Comparison of ENCODE assay signal across 10 mouse cellular contexts in the genomic region with DNA sequence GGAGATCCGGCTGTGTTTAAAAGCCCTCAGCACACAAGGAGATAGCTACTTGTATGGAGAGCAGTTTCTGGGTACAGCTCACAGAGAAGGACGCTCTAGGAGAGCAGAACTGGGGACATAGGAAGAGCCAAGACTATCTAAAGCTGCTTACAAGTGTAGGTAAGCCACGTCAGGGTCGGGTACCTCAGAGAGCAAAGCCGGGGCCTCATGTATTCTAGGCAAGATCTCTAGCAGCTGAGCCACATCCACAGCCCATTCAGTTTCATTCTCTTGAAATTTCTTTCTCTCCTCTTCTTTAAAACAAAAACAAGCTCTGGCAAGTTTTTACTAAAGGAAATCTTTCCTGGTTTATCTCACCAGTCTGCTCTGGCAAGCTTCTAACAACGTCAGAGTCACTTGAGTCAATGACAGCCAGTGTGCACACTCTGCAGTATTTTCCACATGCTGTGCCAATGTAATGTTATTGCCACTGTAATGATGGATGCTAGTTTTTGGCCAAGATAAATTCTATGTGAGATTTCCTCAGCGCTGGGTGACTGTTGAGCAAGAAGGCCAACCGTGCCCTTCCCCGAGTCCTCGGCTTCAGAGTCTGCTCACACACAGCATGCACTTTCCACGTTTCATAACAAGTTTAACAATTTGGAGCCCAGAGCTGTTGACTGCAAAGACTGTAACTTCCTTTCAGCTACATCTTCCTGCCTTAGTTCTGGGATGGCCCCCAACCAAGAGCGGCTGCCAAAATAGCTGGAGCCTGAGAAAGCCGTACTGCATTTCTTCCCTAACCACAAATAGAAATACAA. TPM values are rescaled to one million over a fixed set of nuclear protein-coding genes. Genes with fewer than 3 reads are reported as not detected.
DNase-seq lines count a peak whose midpoint lies in the region; ATAC-seq and TF ChIP-seq lines count a peak whose summit lies in the region.
"Had no signal": no experiment of that assay in that cellular context is flagged by ENCODE, and none has a peak within 500 bp of the region (broad histone marks: within the 10 kb centered on the region; RNA-seq: fewer than 3 reads in every experiment).

No protein-coding gene starts in this region.

- no peak for TF ChIP-seq CTCF in brain, embryonic 14.5 days (IDR thresholded peaks at IDR 0.05; ENCODE audit: borderline replicate concordance, extremely low read depth, insufficient read depth, insufficient read length)
- TF ChIP-seq CTCF in lung, embryonic 14.5 days (IDR thresholded peaks at IDR 0.05; ENCODE audit: low read depth) = no peak

- H3K4me3 ChIP-seq in embryonic facial prominence, embryonic 13.5 days = no peak overlapping the region
- H3K4me3 ChIP-seq in embryonic facial prominence, embryonic 10.5 days = no peak overlapping the region
- H3K4me3 ChIP-seq in lung, embryonic 14.5 days (ENCODE audit: low read depth, low read length) = no peak overlapping the region

- TF ChIP-seq POLR2A in brain, embryonic 14.5 days (IDR thresholded peaks at IDR 0.05; ENCODE audit: borderline replicate concordance, extremely low read depth, insufficient read depth, insufficient read length, poor library complexity, severe bottlenecking) = no peak

- no peaks in the 10 kb centered on the region for H3K9me3 ChIP-seq in embryonic facial prominence, embryonic 13.5 days
- H3K9me3 ChIP-seq in embryonic facial prominence, embryonic 10.5 days = no peaks in the 10 kb centered on the region
- no peaks in the 10 kb centered on the region for H3K9me3 ChIP-seq in lung, embryonic 14.5 days (ENCODE audit: low read depth, low read length)

- WGBS in embryonic facial prominence, embryonic 13.5 days = 63% methylated on average over 13 of the region's 13 CpGs
- WGBS in embryonic facial prominence, embryonic 10.5 days = 86% methylated on average over 13 of the region's 13 CpGs
- WGBS in lung, embryonic 14.5 days = 44% methylated on average over 13 of the region's 13 CpGs

- H3K9ac ChIP-seq in embryonic facial prominence, embryonic 13.5 days = no peak overlapping the region
- no peak overlapping the region for H3K9ac ChIP-seq in lung, embryonic 14.5 days

- peak overlapping the region; percentile 84 for H3K27ac ChIP-seq in embryonic facial prominence, embryonic 13.5 days
- H3K27ac ChIP-seq in embryonic facial prominence, embryonic 10.5 days (replicated peaks) = no peak overlapping the region
- H3K27ac ChIP-seq in lung, embryonic 14.5 days (ENCODE audit: low read depth) = peak overlapping the region; percentile 92

- ATAC-seq in embryonic facial prominence, embryonic 13.5 days (ENCODE audit: insufficient number of reproducible peaks, insufficient read depth, low FRiP score, low TSS enrichment, low read depth) = no peak
- peak; percentile 94 for ATAC-seq in lung, embryonic 14.5 days (ENCODE audit: insufficient read depth)

- H3K27me3 ChIP-seq in embryonic facial prominence, embryonic 13.5 days = no peaks in the 10 kb centered on the region
- H3K27me3 ChIP-seq in embryonic facial prominence, embryonic 10.5 days (replicated peaks; ENCODE audit: low read depth, poor library complexity, severe bottlenecking) = no peaks in the 10 kb centered on the region
- H3K27me3 ChIP-seq in lung, embryonic 14.5 days (ENCODE audit: insufficient read depth, low read length) = no peaks in the 10 kb centered on the region

- H3K4me1 ChIP-seq in embryonic facial prominence, embryonic 13.5 days = peaks cover 17% of the 10 kb centered on the region; the same call in 1 of the 2 replicates
- H3K4me1 ChIP-seq in embryonic facial prominence, embryonic 10.5 days = 0 out of 2 replicates have a peak, but pooled peaks cover 8% of the 10 kb centered on the region
- H3K4me1 ChIP-seq in lung, embryonic 14.5 days (ENCODE audit: insufficient read depth) = 0 out of 2 replicates have a peak, but pooled peaks cover 3% of the 10 kb centered on the region

- DNase-seq in embryonic facial prominence, embryonic 10.5 days (ENCODE audit: low spot score) = no peak
- peak; percentile 41 for DNase-seq in brain, embryonic 14.5 days (ENCODE audit: low read depth)
- peak; percentile 83 for DNase-seq in heart, adult 8-10 months (ENCODE audit: low spot score)
- peak; percentile 63 for DNase-seq in kidney, postnatal 14 days
- peak; percentile 83 for DNase-seq in lung, embryonic 14.5 days
- DNase-seq in telencephalon, adult 2 months (ENCODE audit: low read depth, low spot score) = peak; percentile 62
- DNase-seq in spleen, postnatal 10 days (ENCODE audit: low spot score in 2 of 2) = no peak

- no peaks in the 10 kb centered on the region for H3K36me3 ChIP-seq in embryonic facial prominence, embryonic 13.5 days
- H3K36me3 ChIP-seq in embryonic facial prominence, embryonic 10.5 days (replicated peaks) = no peaks in the 10 kb centered on the region
- no peaks in the 10 kb centered on the region for H3K36me3 ChIP-seq in lung, embryonic 14.5 days (ENCODE audit: insufficient read depth)

- no peak overlapping the region for H3K4me2 ChIP-seq in embryonic facial prominence, embryonic 13.5 days
- peak overlapping the region; percentile 13; the same call in 1 of the 2 replicates for H3K4me2 ChIP-seq in lung, embryonic 14.5 days

RNA-seq across cellular contexts. Expression of a gene that starts 0.6 kb away (rescaled TPM):
- 0.18 and 0.29 TPM in 2 replicates for polyA plus RNA-seq in embryonic facial prominence, embryonic 13.5 days (2015; fragmentation: Nextera tagmentation; extraction: Ambion mirVana)
- not detected in 2 replicates for polyA plus RNA-seq in embryonic facial prominence, embryonic 10.5 days (2016; fragmentation: Nextera tagmentation; extraction: Ambion mirVana)
- polyA plus RNA-seq in brain, embryonic 14.5 days (2012; rRNA removed) = 0.05 TPM in 1 of 2 replicates, not detected in the other
- under 1 TPM in 3 of 4 experiments, not detected in 1; 0.25 to 0.37 (median 0.27) TPM for total RNA-seq in heart, adult 8-10 months (2022)
- 0.45 TPM in 1 of 2 replicates, not detected in the other for polyA plus RNA-seq in lung, embryonic 14.5 days (2014; fragmentation: Nextera tagmentation; extraction: Ambion mirVana)
- total RNA-seq: neutrophil, adult 5-6 weeks had no signal

RNA-seq across cellular contexts. Expression of a gene that starts 33.6 kb away (rescaled TPM):
- not detected in 2 replicates for polyA plus RNA-seq in embryonic facial prominence, embryonic 13.5 days (2015; fragmentation: Nextera tagmentation; extraction: Ambion mirVana)
- polyA plus RNA-seq in embryonic facial prominence, embryonic 10.5 days (2016; fragmentation: Nextera tagmentation; extraction: Ambion mirVana) = not detected in 2 replicates
- polyA plus RNA-seq in brain, embryonic 14.5 days (2012; rRNA removed) = not detected in 2 replicates
- not detected for total RNA-seq in heart, adult 8-10 months (2022)
- polyA plus RNA-seq in lung, embryonic 14.5 days (2014; fragmentation: Nextera tagmentation; extraction: Ambion mirVana) = not detected in 2 replicates
- total RNA-seq: neutrophil, adult 5-6 weeks had no signal
- polyA plus RNA-seq: C2C12 had no signal

RNA-seq across cellular contexts. Expression of a gene that starts 41.8 kb away (rescaled TPM):
- polyA plus RNA-seq in embryonic facial prominence, embryonic 13.5 days (2015; fragmentation: Nextera tagmentation; extraction: Ambion mirVana) = not detected in 2 replicates
- not detected in 2 replicates for polyA plus RNA-seq in embryonic facial prominence, embryonic 10.5 days (2016; fragmentation: Nextera tagmentation; extraction: Ambion mirVana)
- not detected in 2 replicates for polyA plus RNA-seq in brain, embryonic 14.5 days (2012; rRNA removed)
- total RNA-seq in heart, adult 8-10 months (2022) = not detected
- polyA plus RNA-seq in lung, embryonic 14.5 days (2014; fragmentation: Nextera tagmentation; extraction: Ambion mirVana) = not detected in 2 replicates
- total RNA-seq: neutrophil, adult 5-6 weeks had no signal
- polyA plus RNA-seq: C2C12 had no signal

RNA-seq across cellular contexts. Expression of a gene that starts 49.3 kb away (rescaled TPM):
- not detected in 2 replicates for polyA plus RNA-seq in embryonic facial prominence, embryonic 13.5 days (2015; fragmentation: Nextera tagmentation; extraction: Ambion mirVana)
- polyA plus RNA-seq in embryonic facial prominence, embryonic 10.5 days (2016; fragmentation: Nextera tagmentation; extraction: Ambion mirVana) = not detected in 2 replicates
- polyA plus RNA-seq in brain, embryonic 14.5 days (2012; rRNA removed) = 0.15 TPM in 1 of 2 replicates, not detected in the other
- not detected for total RNA-seq in heart, adult 8-10 months (2022)
- not detected in 2 replicates for polyA plus RNA-seq in lung, embryonic 14.5 days (2014; fragmentation: Nextera tagmentation; extraction: Ambion mirVana)
- polyA plus RNA-seq: C2C12 had no signal

RNA-seq across cellular contexts. Expression of a gene that starts 52.3 kb away (rescaled TPM):
- 0.39 and 0.65 TPM in 2 replicates for polyA plus RNA-seq in embryonic facial prominence, embryonic 13.5 days (2015; fragmentation: Nextera tagmentation; extraction: Ambion mirVana)
- polyA plus RNA-seq in embryonic facial prominence, embryonic 10.5 days (2016; fragmentation: Nextera tagmentation; extraction: Ambion mirVana) = 0.39 and 0.84 TPM in 2 replicates
- 0.16 and 0.42 TPM in 2 replicates for polyA plus RNA-seq in brain, embryonic 14.5 days (2012; rRNA removed)
- 1 to 10 TPM in 1 of 4 experiments, under 1 TPM in 2, not detected in 1; 0.52 to 1.2 (median 0.84) TPM for total RNA-seq in heart, adult 8-10 months (2022)
- polyA plus RNA-seq in lung, embryonic 14.5 days (2014; fragmentation: Nextera tagmentation; extraction: Ambion mirVana) = 0.42 and 0.76 TPM in 2 replicates

Comparison
In these comparisons a context has a peak if more than half of its experiments do, and no peak if none do; other contexts are left out.
1. DNase-seq: peak in brain, embryonic 14.5 days (single experiment), heart, adult 8-10 months (single experiment), kidney, postnatal 14 days (single experiment), lung, embryonic 14.5 days (single experiment) and telencephalon, adult 2 months (single experiment); none in embryonic facial prominence, embryonic 10.5 days (single experiment) and spleen, postnatal 10 days (0 of 2).